Mouse (Mus musculus) ES-Bruce4 (cell line): ENCODE measurements around the gene Dnah14.

Experiments
- EP300 ChIP-seq: IDR thresholded peaks from 2 replicates; pipeline ENCODE4 v1.6.1; 2011; ENCODE audit warnings: low read depth, low read length; ENCODE audit not compliant: insufficient read depth
- POLR2A ChIP-seq: IDR thresholded peaks from one replicate; pipeline ENCODE4 v1.8.1; 2011; ENCODE audit warnings: low read length; ENCODE audit not compliant: insufficient read depth

DNA sequence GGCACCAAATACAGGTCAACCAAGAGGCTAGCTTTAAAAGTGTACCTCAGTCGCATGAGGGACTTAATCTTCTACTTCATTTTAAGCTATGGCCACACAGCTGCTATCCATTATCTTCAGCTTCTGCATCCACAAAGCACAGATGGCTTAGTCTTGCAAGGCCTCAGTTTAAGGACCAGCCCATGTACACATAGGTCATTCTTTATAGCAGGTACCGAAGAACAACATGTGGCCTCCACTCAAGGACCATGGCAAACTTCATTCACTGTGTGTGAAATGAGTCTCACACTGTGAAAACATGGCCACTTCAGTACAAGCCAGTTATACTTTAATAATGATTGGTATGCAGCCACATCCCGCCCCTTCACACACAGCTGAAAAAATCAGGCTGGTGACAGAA is 34.8 kb downstream of the Dnah14 start:
- TF ChIP-seq POLR2A: no peak
- no peak for TF ChIP-seq EP300
